Mouse (Mus musculus): Measurements from ENCODE around the gene Sirt4. TPM values are rescaled to one million over a fixed set of nuclear protein-coding genes. Genes with fewer than 3 reads are reported as not detected.

The Sirt4 gene
- total RNA-seq, 2 experiments from 2014 or later, result 37.8 to 56.5 TPM

DNA sequence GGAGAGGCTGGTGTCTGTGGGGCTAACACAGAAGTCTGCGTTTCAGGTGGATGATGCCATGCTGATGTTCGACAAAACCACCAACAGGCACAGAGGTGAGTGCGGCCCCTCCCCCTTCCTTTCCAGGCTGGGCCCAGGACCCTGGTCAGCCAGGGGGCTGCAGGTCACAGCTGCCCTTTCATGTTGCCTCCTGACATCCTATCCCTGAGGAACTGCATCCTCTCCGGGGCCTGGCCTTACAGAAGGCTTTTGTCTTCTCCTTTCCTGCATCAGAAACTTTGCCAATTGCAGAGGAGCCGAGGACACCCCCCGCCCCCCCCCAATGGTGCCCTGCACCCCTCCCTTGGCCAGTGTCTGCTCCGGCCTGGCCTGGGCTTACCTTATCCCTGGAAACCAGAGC, 45.9 kb downstream of the Sirt4 start:
- no peak for DNase-seq (ENCODE audit: low spot score in 2 of 2)
- TF ChIP-seq CTCF (conservative IDR thresholded peaks at IDR 0.05), result no peak
- H3K27ac ChIP-seq, result peak overlapping the region; percentile 72
- H3K4me3 ChIP-seq, result no peak overlapping the region

- Histone ChIP-seq H3K4me3 (no peak overlapping the region), H3K27ac (peak overlapping the region; percentile 91)
- no peak for DNase-seq (ENCODE audit: low spot score in 2 of 2)
- TF ChIP-seq CTCF (conservative IDR thresholded peaks at IDR 0.05), result no peak
Measured at GRCm38 (mm10) chr5:115437945-115438315, 46.6 kb downstream of the Sirt4 start.

- DNase-seq (ENCODE audit: low spot score in 2 of 2), result no peak
- Histone ChIP-seq H3K4me3 (peak overlapping the region; percentile 61), H3K27ac (peak overlapping the region; percentile 91)
- no peak for TF ChIP-seq CTCF (conservative IDR thresholded peaks at IDR 0.05)
Measured at GRCm38 (mm10) chr5:115437242-115437944, 47.1 kb downstream of the Sirt4 start.

GRCm38 (mm10) chr5:115436421-115437124, 48.0 kb downstream of the Sirt4 start:
- Histone ChIP-seq H3K4me3 (peak overlapping the region; percentile 61), H3K27ac (peak overlapping the region; percentile 91)
- DNase-seq (ENCODE audit: low spot score in 2 of 2), result peak; percentile 86 to 94
- peak; percentile 46 for TF ChIP-seq CTCF (conservative IDR thresholded peaks at IDR 0.05)

GRCm38 (mm10) chr5:115435755-115436379, 48.7 kb downstream of the Sirt4 start:
- H3K4me3 ChIP-seq, result peak overlapping the region; percentile 61
- DNase-seq (ENCODE audit: low spot score in 2 of 2), result no peak
- no peak for TF ChIP-seq CTCF (conservative IDR thresholded peaks at IDR 0.05)
- H3K27ac ChIP-seq, result peak overlapping the region; percentile 91

GRCm38 (mm10) chr5:115434853-115435754, 49.4 kb downstream of the Sirt4 start:
- Histone ChIP-seq H3K27ac (peak overlapping the region; percentile 91), H3K4me3 (no peak overlapping the region)

DNA sequence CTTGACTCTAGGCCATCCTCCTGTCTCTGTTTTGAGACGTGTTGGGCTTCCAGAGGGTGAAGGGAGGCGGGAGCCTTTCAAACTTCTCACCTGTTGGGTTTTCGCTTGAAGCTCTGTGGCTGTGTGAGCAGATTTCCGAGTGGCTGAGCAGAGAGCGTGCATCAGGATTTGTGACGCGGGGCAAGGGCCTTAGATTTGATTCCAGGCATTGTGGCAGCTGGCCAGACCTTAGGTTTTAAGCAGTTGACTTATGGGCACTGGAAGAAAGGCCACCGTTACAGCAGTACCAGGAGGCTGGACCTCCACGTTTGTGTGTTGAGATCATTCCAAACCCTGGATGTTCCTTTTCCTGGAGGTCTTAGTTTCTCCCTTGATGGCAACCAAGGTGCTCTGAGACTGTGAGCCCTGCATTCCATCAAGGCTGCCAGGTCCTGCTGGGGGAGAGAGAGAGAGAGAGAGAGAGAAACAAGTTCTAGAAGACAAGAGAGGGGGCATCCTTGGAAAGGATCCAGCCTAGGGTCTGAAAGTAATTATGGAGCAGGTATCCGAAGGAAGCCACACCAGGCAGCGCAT, 50.2 kb downstream of the Sirt4 start:
- no peak for DNase-seq (ENCODE audit: low spot score in 2 of 2)
- no peak for TF ChIP-seq CTCF (conservative IDR thresholded peaks at IDR 0.05)
- Histone ChIP-seq H3K4me3 (no peak overlapping the region), H3K27ac (peak overlapping the region; percentile 91; the same call in 1 of the 2 replicates)

More at GRCm38 (mm10) chr5:115434853-115435754, 49.4 kb downstream of the Sirt4 start:
- no peak for TF ChIP-seq CTCF (conservative IDR thresholded peaks at IDR 0.05)
- no peak for DNase-seq (ENCODE audit: low spot score in 2 of 2)

GRCm38 (mm10) chr5:115433191-115433590, 51.3 kb downstream of the Sirt4 start:
- no peak for DNase-seq (ENCODE audit: low spot score in 2 of 2)
- TF ChIP-seq CTCF (conservative IDR thresholded peaks at IDR 0.05), result no peak
- H3K4me3 ChIP-seq, result no peak overlapping the region
- H3K27ac ChIP-seq, result no peak overlapping the region

DNA sequence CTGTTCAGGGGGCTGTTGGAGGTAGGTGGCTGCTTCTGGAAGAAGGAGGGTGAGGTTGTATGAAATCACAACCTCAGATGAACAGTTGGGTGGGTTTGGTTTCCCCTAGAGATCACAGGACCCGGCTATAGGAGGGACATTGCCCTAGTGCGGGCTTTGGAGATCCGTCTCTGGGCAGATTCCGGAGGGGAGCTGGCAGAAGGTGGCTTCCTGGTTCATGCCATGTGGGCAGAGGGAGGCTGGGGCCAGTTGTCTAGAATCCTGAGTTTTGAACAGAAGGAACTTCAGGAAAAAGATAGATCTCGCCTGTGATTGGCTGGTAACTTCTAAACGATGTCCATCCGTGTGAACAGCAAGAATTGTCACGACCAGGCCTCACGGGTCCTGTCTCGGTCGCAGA, 52.1 kb downstream of the Sirt4 start:
- Histone ChIP-seq H3K27ac (peak overlapping the region; percentile 32; the same call in 1 of the 2 replicates), H3K4me3 (no peak overlapping the region)
- TF ChIP-seq CTCF (conservative IDR thresholded peaks at IDR 0.05), result no peak
- no peak for DNase-seq (ENCODE audit: low spot score in 2 of 2)

DNA sequence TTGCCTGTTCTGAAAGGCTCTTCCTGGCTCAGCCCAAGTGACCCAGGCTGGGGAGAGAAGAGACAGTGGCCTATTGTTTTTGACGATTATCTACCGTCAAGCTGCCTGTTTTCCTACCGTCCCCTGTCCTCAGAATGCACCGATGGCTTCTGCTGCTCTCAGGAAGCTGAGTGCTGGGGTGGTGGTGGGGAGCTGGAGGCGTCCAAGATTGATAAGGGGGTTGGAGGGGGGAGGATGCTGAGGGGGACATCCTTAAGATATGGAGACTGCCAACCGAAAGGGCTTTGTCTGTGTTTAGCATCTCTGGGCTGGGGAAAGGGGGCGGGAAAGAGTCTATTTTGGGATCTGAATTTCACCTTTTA, 52.6 kb downstream of the Sirt4 start:
- Histone ChIP-seq H3K4me3 (peak overlapping the region; percentile 57; the same call in 1 of the 2 replicates), H3K27ac (peak overlapping the region; percentile 78)
- no peak for DNase-seq (ENCODE audit: low spot score in 2 of 2)
- no peak for TF ChIP-seq CTCF (conservative IDR thresholded peaks at IDR 0.05)

DNA sequence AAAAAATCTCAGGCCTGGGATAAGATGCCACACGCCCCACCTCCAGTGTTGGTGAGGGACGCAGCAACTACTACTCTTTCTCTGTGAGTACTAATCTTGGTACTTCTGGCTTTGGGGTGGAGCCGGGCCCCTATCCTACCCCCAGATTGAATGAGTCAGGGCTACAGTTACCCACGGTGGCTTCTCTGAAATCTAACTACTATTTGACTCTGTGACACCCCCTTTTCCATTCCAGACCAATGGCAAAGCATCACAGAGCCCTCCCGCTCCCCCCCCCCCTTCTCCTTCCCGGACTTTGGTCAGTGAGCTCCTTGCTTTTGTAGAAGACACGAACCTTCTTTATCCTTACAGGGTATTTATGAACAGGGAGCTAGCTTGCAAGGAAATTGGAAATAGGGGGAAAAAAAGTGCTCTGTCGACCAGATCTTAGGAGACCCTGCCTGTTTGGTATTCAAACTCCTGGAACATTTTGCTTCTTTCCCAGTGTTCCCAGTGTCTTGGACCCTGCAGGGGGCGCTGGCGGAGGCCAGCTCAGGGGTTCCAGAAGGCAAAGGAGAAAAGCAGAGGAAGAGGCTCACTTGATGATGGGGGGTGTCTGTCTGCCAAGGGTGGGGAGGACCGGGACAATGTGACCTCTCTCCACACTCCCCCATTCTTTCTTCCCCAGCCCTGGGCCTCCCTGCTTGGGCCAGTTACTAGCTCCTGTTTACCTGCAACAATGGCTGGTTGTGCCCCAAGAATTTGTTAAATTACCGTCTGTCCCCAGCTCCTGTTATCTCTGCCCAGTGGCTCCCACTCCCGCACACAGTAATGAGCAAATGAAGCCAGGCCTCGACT, 53.2 kb downstream of the Sirt4 start:
- TF ChIP-seq CTCF (conservative IDR thresholded peaks at IDR 0.05), result peak; percentile 77
- peak in 1 of 2 experiments; percentile 51 for DNase-seq (ENCODE audit: low spot score in 2 of 2)
- H3K27ac ChIP-seq, result peak overlapping the region; percentile 78
- peak overlapping the region; percentile 57 for H3K4me3 ChIP-seq

Data from layer of hippocampus, adult 2 months (tissue).